Mouse (Mus musculus): Measurements from ENCODE around the gene Vmo1. TPM values are rescaled to one million over a fixed set of nuclear protein-coding genes. Genes with fewer than 3 reads are reported as not detected.

The Vmo1 gene
- polyA plus RNA-seq, 1 experiment from 2014 or later, result 0.80 TPM

DNA sequence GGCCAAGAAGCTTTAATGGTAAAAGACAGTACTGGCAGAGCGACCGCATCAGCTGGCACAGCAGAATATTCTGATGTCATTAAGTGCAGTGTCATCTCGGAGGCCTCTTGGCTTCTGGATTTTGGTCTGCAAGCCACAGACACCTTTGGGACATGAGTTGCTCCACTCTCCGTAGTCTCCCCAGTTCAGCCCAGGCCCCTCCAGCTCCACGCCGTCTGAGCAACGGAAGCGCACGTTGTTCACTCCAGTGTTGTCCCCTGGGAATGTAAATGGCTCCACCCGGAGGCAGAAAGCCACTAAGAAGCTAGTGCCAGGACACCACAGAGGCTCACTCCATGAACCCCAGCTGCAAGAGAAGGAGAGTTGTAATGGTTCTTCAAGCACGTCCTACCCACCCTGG lies 896 bp downstream of the Vmo1 start:
- ATAC-seq (replicated peaks; ENCODE audit: low FRiP score), result no peak
- Histone ChIP-seq H3K9me3 (ENCODE audit: control insufficient read depth, low read length) (no peaks in the 10 kb centered on the region), H3K4me3 (ENCODE audit: low read depth, low read length) (no peak overlapping the region), H3K9ac (ENCODE audit: low read depth, low read length) (no peak overlapping the region), H3K4me2 (no peak overlapping the region), H3K27me3 (replicated peaks; ENCODE audit: control insufficient read depth, insufficient read depth, low read length) (no peaks in the 10 kb centered on the region), H3K36me3 (ENCODE audit: control insufficient read depth, insufficient read depth, low read length) (no peaks in the 10 kb centered on the region), H3K27ac (ENCODE audit: low read depth, low read length) (no peak overlapping the region), H3K4me1 (replicated peaks; ENCODE audit: control insufficient read depth, insufficient read depth, low read length) (peaks cover 9% of the 10 kb centered on the region)
- WGBS, result 64% methylated on average over 11 of the region's 11 CpGs
- no peak for DNase-seq (ENCODE audit: low spot score)

DNA sequence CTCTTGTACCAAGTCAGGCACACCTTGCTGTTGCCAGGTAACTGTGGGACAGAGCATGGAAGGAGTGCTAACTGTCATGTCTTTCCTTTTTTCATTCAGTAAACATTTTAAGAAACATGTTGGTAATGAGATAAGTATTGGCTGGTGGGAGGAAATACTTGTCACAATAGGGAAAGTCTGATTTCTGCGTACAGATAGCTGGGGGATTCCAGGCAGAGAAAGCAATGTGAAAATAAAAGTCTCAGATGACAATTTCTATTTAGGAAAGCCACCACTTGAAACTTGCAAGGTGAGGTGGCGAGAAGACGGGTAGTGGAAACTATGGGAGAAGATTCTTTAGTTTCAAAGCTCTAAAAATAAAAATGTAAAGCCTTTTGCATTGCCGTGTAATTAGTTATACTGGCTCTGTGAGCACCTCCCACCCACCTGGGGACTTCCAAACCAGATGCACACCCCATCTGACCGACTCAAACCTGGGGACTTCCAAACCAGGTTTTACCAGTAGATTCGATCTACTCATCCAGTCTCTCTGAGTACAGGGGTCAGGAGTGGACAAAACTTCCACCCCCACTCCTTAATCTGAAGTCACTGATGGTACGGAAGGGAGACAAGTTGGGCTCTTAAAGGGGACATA lies 1.6 kb downstream of the Vmo1 start:
- no peak for DNase-seq (ENCODE audit: low spot score)
- no peaks in the 10 kb centered on the region for H3K27me3 ChIP-seq (replicated peaks; ENCODE audit: control insufficient read depth, insufficient read depth, low read length)
- H3K4me3 ChIP-seq (ENCODE audit: low read depth, low read length), result no peak overlapping the region
- no peak overlapping the region for H3K9ac ChIP-seq (ENCODE audit: low read depth, low read length)
- no peak overlapping the region for H3K4me2 ChIP-seq
- H3K36me3 ChIP-seq (ENCODE audit: control insufficient read depth, insufficient read depth, low read length), result no peaks in the 10 kb centered on the region
- no peak for ATAC-seq (replicated peaks; ENCODE audit: low FRiP score)
- no peak overlapping the region for H3K27ac ChIP-seq (ENCODE audit: low read depth, low read length)
- 73% methylated on average over 7 of the region's 7 CpGs for WGBS
- H3K9me3 ChIP-seq (ENCODE audit: control insufficient read depth, low read length), result no peaks in the 10 kb centered on the region
- H3K4me1 ChIP-seq (replicated peaks; ENCODE audit: control insufficient read depth, insufficient read depth, low read length), result peaks cover 2% of the 10 kb centered on the region; the same call in 1 of the 2 replicates

- DNase-seq (ENCODE audit: low spot score), result no peak
- no peak for ATAC-seq (replicated peaks; ENCODE audit: low FRiP score)
- Histone ChIP-seq H3K36me3 (ENCODE audit: control insufficient read depth, insufficient read depth, low read length) (no peaks in the 10 kb centered on the region), H3K27ac (ENCODE audit: low read depth, low read length) (no peak overlapping the region), H3K9me3 (ENCODE audit: control insufficient read depth, low read length) (no peaks in the 10 kb centered on the region), H3K27me3 (replicated peaks; ENCODE audit: control insufficient read depth, insufficient read depth, low read length) (no peaks in the 10 kb centered on the region), H3K4me1 (replicated peaks; ENCODE audit: control insufficient read depth, insufficient read depth, low read length) (peaks cover 2% of the 10 kb centered on the region; the same call in 1 of the 2 replicates), H3K4me3 (ENCODE audit: low read depth, low read length) (no peak overlapping the region), H3K9ac (ENCODE audit: low read depth, low read length) (no peak overlapping the region), H3K4me2 (no peak overlapping the region)
- WGBS, result 87% methylated on average over 7 of the region's 7 CpGs
Observed at GRCm38 (mm10) chr11:70511825-70512224, 2.6 kb downstream of the Vmo1 start.

- DNase-seq (ENCODE audit: low spot score), result no peak
- no peak overlapping the region for H3K9ac ChIP-seq (ENCODE audit: low read depth, low read length)
- no peaks in the 10 kb centered on the region for H3K9me3 ChIP-seq (ENCODE audit: control insufficient read depth, low read length)
- H3K27ac ChIP-seq (ENCODE audit: low read depth, low read length), result no peak overlapping the region
- no peak overlapping the region for H3K4me2 ChIP-seq
- no peak for ATAC-seq (replicated peaks; ENCODE audit: low FRiP score)
- peaks cover 2% of the 10 kb centered on the region; the same call in 1 of the 2 replicates for H3K4me1 ChIP-seq (replicated peaks; ENCODE audit: control insufficient read depth, insufficient read depth, low read length)
- H3K4me3 ChIP-seq (ENCODE audit: low read depth, low read length), result no peak overlapping the region
- no peaks in the 10 kb centered on the region for H3K36me3 ChIP-seq (ENCODE audit: control insufficient read depth, insufficient read depth, low read length)
- 62% methylated on average over 2 of the region's 2 CpGs for WGBS
- H3K27me3 ChIP-seq (replicated peaks; ENCODE audit: control insufficient read depth, insufficient read depth, low read length), result no peaks in the 10 kb centered on the region
Observed at GRCm38 (mm10) chr11:70511242-70511641, 3.2 kb downstream of the Vmo1 start.

- Histone ChIP-seq H3K4me2 (peak overlapping the region; percentile 11; the same call in 1 of the 2 replicates), H3K4me3 (ENCODE audit: low read depth, low read length) (no peak overlapping the region), H3K36me3 (ENCODE audit: control insufficient read depth, insufficient read depth, low read length) (no peaks in the 10 kb centered on the region), H3K9me3 (ENCODE audit: control insufficient read depth, low read length) (no peaks in the 10 kb centered on the region), H3K27me3 (replicated peaks; ENCODE audit: control insufficient read depth, insufficient read depth, low read length) (no peaks in the 10 kb centered on the region), H3K9ac (ENCODE audit: low read depth, low read length) (no peak overlapping the region), H3K4me1 (replicated peaks; ENCODE audit: control insufficient read depth, insufficient read depth, low read length) (peaks cover 6% of the 10 kb centered on the region), H3K27ac (ENCODE audit: low read depth, low read length) (no peak overlapping the region)
- DNase-seq (ENCODE audit: low spot score) (peak; percentile 49), ATAC-seq (replicated peaks; ENCODE audit: low FRiP score) (no peak)
- 10% methylated on average over 19 of the region's 19 CpGs for WGBS
Observed at GRCm38 (mm10) chr11:70509753-70510564, 4.5 kb downstream of the Vmo1 start.

DNA sequence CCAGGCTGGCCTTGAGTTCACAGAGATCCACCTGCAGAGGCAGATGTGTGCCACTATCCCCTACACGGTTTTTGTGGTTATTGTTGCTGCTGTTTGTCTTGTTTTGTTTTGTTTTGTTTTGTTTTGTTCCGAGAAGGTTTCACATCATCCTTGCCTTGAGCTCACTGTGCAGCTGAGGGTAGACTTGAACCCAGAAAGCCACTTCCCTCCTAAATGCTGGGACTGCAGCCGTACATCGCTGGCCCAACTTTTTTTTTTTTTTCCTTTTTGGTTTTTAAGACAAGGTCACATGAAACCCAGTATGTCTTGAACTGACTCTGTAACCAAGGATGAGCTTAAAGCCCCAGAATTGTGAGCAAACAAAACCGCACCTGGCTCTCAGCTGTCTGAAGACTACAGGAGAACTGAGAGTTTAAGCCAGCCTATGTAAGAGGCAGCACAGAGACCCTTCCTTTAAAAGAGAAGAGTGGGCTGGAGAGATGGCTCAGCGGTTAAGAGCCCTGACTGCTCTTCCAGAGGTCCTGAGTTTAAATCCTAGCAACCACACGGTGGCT lies 7.4 kb downstream of the Vmo1 start:
- H3K4me2 ChIP-seq, result no peak overlapping the region
- H3K27ac ChIP-seq (ENCODE audit: low read depth, low read length), result no peak overlapping the region
- no peak overlapping the region for H3K9ac ChIP-seq (ENCODE audit: low read depth, low read length)
- no peaks in the 10 kb centered on the region for H3K27me3 ChIP-seq (replicated peaks; ENCODE audit: control insufficient read depth, insufficient read depth, low read length)
- peaks cover 10% of the 10 kb centered on the region for H3K4me1 ChIP-seq (replicated peaks; ENCODE audit: control insufficient read depth, insufficient read depth, low read length)
- 72% methylated on average over 7 of the region's 7 CpGs for WGBS
- no peaks in the 10 kb centered on the region for H3K9me3 ChIP-seq (ENCODE audit: control insufficient read depth, low read length)
- H3K36me3 ChIP-seq (ENCODE audit: control insufficient read depth, insufficient read depth, low read length), result no peaks in the 10 kb centered on the region
- ATAC-seq (replicated peaks; ENCODE audit: low FRiP score) (no peak), DNase-seq (ENCODE audit: low spot score) (no peak)
- no peak overlapping the region for H3K4me3 ChIP-seq (ENCODE audit: low read depth, low read length)

DNA sequence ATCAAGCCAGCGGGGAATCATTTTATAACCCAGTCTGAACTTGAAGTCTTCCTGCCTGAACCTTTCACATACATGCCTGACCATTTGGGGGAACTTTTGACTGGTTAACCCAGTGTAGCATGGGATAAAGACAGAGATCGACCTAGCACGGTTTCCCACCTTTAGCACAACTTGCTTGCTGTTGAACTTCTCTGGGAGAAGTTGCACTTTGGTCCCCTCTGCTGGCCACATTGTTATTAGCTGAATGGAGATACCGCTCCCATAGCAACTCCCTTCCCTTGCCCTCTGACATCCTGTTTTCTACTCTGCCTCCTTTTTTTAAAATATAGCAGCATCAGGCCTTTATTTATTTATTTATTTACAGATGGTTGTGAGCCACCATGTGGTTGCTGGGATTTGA lies 8.0 kb downstream of the Vmo1 start:
- WGBS, result 23% methylated on average over 4 of the region's 4 CpGs
- Histone ChIP-seq H3K36me3 (ENCODE audit: control insufficient read depth, insufficient read depth, low read length) (no peaks in the 10 kb centered on the region), H3K9me3 (ENCODE audit: control insufficient read depth, low read length) (no peaks in the 10 kb centered on the region), H3K4me2 (peak overlapping the region; percentile 36; the same call in 1 of the 2 replicates), H3K27ac (ENCODE audit: low read depth, low read length) (no peak overlapping the region), H3K9ac (ENCODE audit: low read depth, low read length) (no peak overlapping the region), H3K4me3 (ENCODE audit: low read depth, low read length) (no peak overlapping the region), H3K27me3 (replicated peaks; ENCODE audit: control insufficient read depth, insufficient read depth, low read length) (no peaks in the 10 kb centered on the region), H3K4me1 (replicated peaks; ENCODE audit: control insufficient read depth, insufficient read depth, low read length) (peaks cover 10% of the 10 kb centered on the region)
- no peak for ATAC-seq (replicated peaks; ENCODE audit: low FRiP score)
- peak; percentile 51 for DNase-seq (ENCODE audit: low spot score)

DNA sequence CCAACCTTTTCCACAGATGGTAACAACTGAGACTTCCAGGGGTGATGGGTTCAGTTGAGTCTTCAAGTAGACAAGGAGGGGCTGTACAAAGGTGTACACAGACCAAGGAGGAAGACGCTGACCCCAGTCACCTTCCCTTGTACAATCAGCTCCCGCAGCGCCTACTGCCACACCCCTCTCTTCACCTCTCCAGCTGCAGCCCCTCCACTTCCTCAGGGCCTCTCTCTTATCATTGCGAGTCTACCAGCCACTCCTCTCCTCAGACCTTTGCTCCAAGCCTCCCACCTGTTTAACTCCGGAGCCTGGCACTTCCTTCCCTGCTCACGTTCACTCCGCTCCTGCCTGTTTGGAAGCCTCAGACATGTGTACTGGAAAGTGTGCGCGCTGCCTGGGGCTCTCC lies 9.4 kb downstream of the Vmo1 start, which contains the start of gene Tm4sf5:
Tm4sf5 (plus strand) TSS at position 275 of the 400 bp plus-strand sequence.
- Histone ChIP-seq H3K4me1 (replicated peaks; ENCODE audit: control insufficient read depth, insufficient read depth, low read length) (peaks cover 8% of the 10 kb centered on the region), H3K4me3 (ENCODE audit: low read depth, low read length) (no peak within 1 kb of the TSS; the same call in 1 of the 2 replicates), H3K9ac (ENCODE audit: low read depth, low read length) (no peak within 1 kb of the TSS), H3K9me3 (ENCODE audit: control insufficient read depth, low read length) (no peaks in the 10 kb centered on the region), H3K27ac (ENCODE audit: low read depth, low read length) (no peak within 1 kb of the TSS), H3K36me3 (ENCODE audit: control insufficient read depth, insufficient read depth, low read length) (no peaks in the 10 kb centered on the region), H3K4me2 (peak within 1 kb of the TSS; percentile 10; the same call in 1 of the 2 replicates), H3K27me3 (replicated peaks; ENCODE audit: control insufficient read depth, insufficient read depth, low read length) (no peaks in the 10 kb centered on the region)
- ATAC-seq (replicated peaks; ENCODE audit: low FRiP score), result no peak
- DNase-seq (ENCODE audit: low spot score), result no peak
- WGBS, result 36% methylated on average over 9 of the region's 9 CpGs

All from liver, embryonic 11.5 days (tissue).